Mouse (Mus musculus) right cerebral cortex, postnatal 4 days (tissue): Measurements from ENCODE around the gene Sema6c.
A peak's percentile ranks its signal among the peaks of the same experiment; 100 is the strongest.

Experiments used
- DNase-seq: peaks from one replicate; pipeline ENCODE4 v3.0.0-alpha.2; 2022

The Sema6c gene

GRCm38 (mm10) chr3:95147924-95148323 lies 12.3 kb upstream of the Sema6c start:
- no peak for DNase-seq

- DNase-seq, result no peak
These were observed 6.4 kb upstream of the Sema6c start for GRCm38 (mm10) chr3:95153874-95154273.

- DNase-seq, result no peak
These were observed 708 bp upstream of the Sema6c start for GRCm38 (mm10) chr3:95159511-95159986.

- peak; percentile 51 for DNase-seq
These were observed 839 bp downstream of the Sema6c start for GRCm38 (mm10) chr3:95161041-95161551.

- DNase-seq, result no peak
These were observed 1.5 kb downstream of the Sema6c start for GRCm38 (mm10) chr3:95161618-95162344.

GRCm38 (mm10) chr3:95162345-95162628 lies 2.0 kb downstream of the Sema6c start:
- no peak for DNase-seq

GRCm38 (mm10) chr3:95163419-95164255 lies 3.4 kb downstream of the Sema6c start:
- no peak for DNase-seq

GRCm38 (mm10) chr3:95164256-95164550 lies 3.9 kb downstream of the Sema6c start:
- no peak for DNase-seq

GRCm38 (mm10) chr3:95164840-95165239 lies 4.6 kb downstream of the Sema6c start:
- DNase-seq, result no peak

- no peak for DNase-seq
These were observed 9.7 kb downstream of the Sema6c start for GRCm38 (mm10) chr3:95169996-95170395.

- DNase-seq, result no peak
These were observed 10.8 kb downstream of the Sema6c start for GRCm38 (mm10) chr3:95171105-95171504.

- DNase-seq, result peak; percentile 30
These were observed 12.4 kb downstream of the Sema6c start for GRCm38 (mm10) chr3:95172526-95173255.

- peak; percentile 58 for DNase-seq
These were observed 13.1 kb downstream of the Sema6c start for GRCm38 (mm10) chr3:95173256-95173949.

- DNase-seq, result peak; percentile 83
These were observed 13.8 kb downstream of the Sema6c start for GRCm38 (mm10) chr3:95174011-95174592.

- DNase-seq, result no peak
These were observed 16.2 kb downstream of the Sema6c start for GRCm38 (mm10) chr3:95176500-95176899.

GRCm38 (mm10) chr3:95177583-95177982 lies 17.3 kb downstream of the Sema6c start:
- no peak for DNase-seq

GRCm38 (mm10) chr3:95178948-95179347 lies 18.7 kb downstream of the Sema6c start:
- no peak for DNase-seq

GRCm38 (mm10) chr3:95179890-95180289 lies 19.6 kb downstream of the Sema6c start:
- DNase-seq, result no peak

GRCm38 (mm10) chr3:95181841-95182240 lies 21.6 kb downstream of the Sema6c start:
- DNase-seq, result no peak

- DNase-seq, result no peak
These were observed 24.7 kb downstream of the Sema6c start for GRCm38 (mm10) chr3:95184796-95185577.

GRCm38 (mm10) chr3:95186100-95186499 lies 25.8 kb downstream of the Sema6c start:
- DNase-seq, result no peak

- DNase-seq, result no peak
These were observed 26.6 kb downstream of the Sema6c start for GRCm38 (mm10) chr3:95186888-95187287.
